Mouse (Mus musculus): ENCODE data around the gene Ptrh2. TPM values are rescaled to one million over a fixed set of nuclear protein-coding genes. Genes with fewer than 3 reads are reported as not detected.
A peak's percentile ranks its signal among the peaks of the same experiment; 100 is the strongest.

Ptrh2 gene
- total RNA-seq, 1 experiment, result 16.6 TPM

DNA sequence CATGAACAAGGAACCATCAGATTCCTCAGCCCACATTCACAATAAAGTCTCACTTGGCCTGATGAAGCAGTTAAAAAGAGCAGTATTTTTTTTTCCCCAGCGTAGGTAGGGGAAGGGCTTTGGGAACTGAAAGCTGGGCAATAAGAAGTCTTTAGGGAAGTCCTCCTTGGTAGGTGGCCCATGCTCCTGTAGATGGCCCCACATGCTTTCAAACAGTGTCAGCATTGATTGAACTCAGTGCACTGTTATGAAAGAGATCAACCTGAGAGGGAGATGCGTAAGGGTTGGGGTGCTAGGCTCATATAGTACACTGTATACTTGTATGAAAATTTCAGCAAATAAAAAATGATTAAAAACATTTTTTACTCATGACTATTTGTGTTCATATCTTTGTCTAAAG, 8.2 kb downstream of the Ptrh2 start:
- Histone ChIP-seq H3K9ac (ENCODE audit: insufficient read depth, low read depth, low read length, poor library complexity, severe bottlenecking) (no peak overlapping the region), H3K4me3 (ENCODE audit: insufficient read depth in 1 of 2, low read depth in 1 of 2, low read length in 2 of 2, poor library complexity in 1 of 2, severe bottlenecking in 1 of 2) (no peak overlapping the region), H3K4me1 (ENCODE audit: control insufficient read depth in 2 of 2, insufficient read depth in 2 of 2, low read length in 2 of 2, poor library complexity in 1 of 2) (no peaks in the 10 kb centered on the region), H3K27ac (ENCODE audit: insufficient read depth, low read depth, low read length, poor library complexity, severe bottlenecking) (no peak overlapping the region), H3K9me3 (ENCODE audit: control insufficient read depth, insufficient read depth, low read depth, low read length) (no peaks in the 10 kb centered on the region), H3K36me3 (ENCODE audit: control insufficient read depth, insufficient read depth, low read length, poor library complexity, severe bottlenecking) (peaks cover 13% of the 10 kb centered on the region)
- TF ChIP-seq HCFC1 (IDR thresholded peaks at IDR 0.05; ENCODE audit: borderline replicate concordance, insufficient read depth, low read length), result no peak
- TF ChIP-seq ZNF384 (IDR thresholded peaks at IDR 0.05; ENCODE audit: low read depth, low read length), result no peak
- TF ChIP-seq ZC3H11A (IDR thresholded peaks at IDR 0.05; ENCODE audit: borderline replicate concordance, low read depth, low read length), result no peak
- no peak for TF ChIP-seq MAFK (IDR thresholded peaks at IDR 0.05; ENCODE audit: insufficient read depth, low read depth, low read length)
- TF ChIP-seq CHD2 (IDR thresholded peaks at IDR 0.05; ENCODE audit: low read depth, low read length), result no peak
- in situ Hi-C loops (cut with MboI; ENCODE audit: low sequenced_read_pairs in 2 of 2, unreplicated experiment in 2 of 2), result no loop called here
- no peak for DNase-seq (ENCODE audit: low read depth, low spot score)

DNA sequence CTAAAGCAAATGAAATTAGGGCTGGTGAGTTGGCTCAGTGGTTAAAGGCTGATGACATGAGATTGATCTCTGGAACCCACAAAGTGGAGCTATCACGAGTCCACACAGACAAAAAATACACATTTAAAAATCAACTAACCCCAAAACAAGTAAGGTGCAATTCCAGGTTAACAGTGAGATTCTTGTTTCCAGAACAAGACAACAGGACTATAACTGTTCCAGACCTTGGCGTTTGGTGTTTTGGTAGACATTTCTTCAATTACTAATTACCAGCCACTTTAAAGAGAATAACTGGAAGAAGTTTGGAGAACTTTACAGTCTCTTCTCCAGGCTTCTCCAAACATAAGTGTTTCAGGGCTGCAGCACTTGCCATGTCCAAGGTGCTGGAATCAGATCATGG, 8.8 kb downstream of the Ptrh2 start:
- no peaks in the 10 kb centered on the region for H3K4me1 ChIP-seq (ENCODE audit: control insufficient read depth in 2 of 2, insufficient read depth in 2 of 2, low read length in 2 of 2, poor library complexity in 1 of 2)
- DNase-seq (ENCODE audit: low read depth, low spot score), result no peak
- no peak overlapping the region for H3K9ac ChIP-seq (ENCODE audit: insufficient read depth, low read depth, low read length, poor library complexity, severe bottlenecking)
- H3K9me3 ChIP-seq (ENCODE audit: control insufficient read depth, insufficient read depth, low read depth, low read length), result no peaks in the 10 kb centered on the region
- no peak overlapping the region for H3K4me3 ChIP-seq (ENCODE audit: insufficient read depth in 1 of 2, low read depth in 1 of 2, low read length in 2 of 2, poor library complexity in 1 of 2, severe bottlenecking in 1 of 2)
- in situ Hi-C loops (cut with MboI; ENCODE audit: low sequenced_read_pairs in 2 of 2, unreplicated experiment in 2 of 2), result no loop called here
- H3K36me3 ChIP-seq (ENCODE audit: control insufficient read depth, insufficient read depth, low read length, poor library complexity, severe bottlenecking), result peaks cover 10% of the 10 kb centered on the region
- TF ChIP-seq ZC3H11A (IDR thresholded peaks at IDR 0.05; ENCODE audit: borderline replicate concordance, low read depth, low read length) (no peak), MAFK (IDR thresholded peaks at IDR 0.05; ENCODE audit: insufficient read depth, low read depth, low read length) (no peak), ZNF384 (IDR thresholded peaks at IDR 0.05; ENCODE audit: low read depth, low read length) (no peak), HCFC1 (IDR thresholded peaks at IDR 0.05; ENCODE audit: borderline replicate concordance, insufficient read depth, low read length) (no peak), CHD2 (IDR thresholded peaks at IDR 0.05; ENCODE audit: low read depth, low read length) (no peak)
- no peak overlapping the region for H3K27ac ChIP-seq (ENCODE audit: insufficient read depth, low read depth, low read length, poor library complexity, severe bottlenecking)

DNA sequence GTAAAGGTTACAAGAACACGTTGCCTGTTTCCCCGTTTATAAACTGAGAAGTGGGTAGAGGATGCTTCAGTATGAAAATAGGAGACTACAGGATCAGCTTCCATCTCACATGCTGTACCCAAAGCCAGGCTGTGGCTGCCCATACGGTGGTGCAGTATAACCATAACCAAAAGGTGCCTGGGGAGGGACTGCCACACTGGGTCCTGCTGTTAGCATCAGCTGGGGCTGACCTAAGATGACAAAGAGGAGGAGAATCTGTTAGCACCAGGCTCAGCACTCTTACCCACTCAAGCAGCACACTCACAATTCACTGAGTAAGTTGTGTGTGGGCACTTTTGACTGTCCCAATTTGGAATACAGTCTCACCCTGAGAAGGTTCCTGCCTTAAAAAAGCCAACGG, 11.7 kb downstream of the Ptrh2 start:
- Histone ChIP-seq H3K4me1 (ENCODE audit: control insufficient read depth in 2 of 2, insufficient read depth in 2 of 2, low read length in 2 of 2, poor library complexity in 1 of 2) (peaks cover 0 to 4% of the 10 kb centered on the region in 2 experiments; a peak in 1 of 4 replicates), H3K36me3 (ENCODE audit: control insufficient read depth, insufficient read depth, low read length, poor library complexity, severe bottlenecking) (peaks cover 10% of the 10 kb centered on the region)

DNA sequence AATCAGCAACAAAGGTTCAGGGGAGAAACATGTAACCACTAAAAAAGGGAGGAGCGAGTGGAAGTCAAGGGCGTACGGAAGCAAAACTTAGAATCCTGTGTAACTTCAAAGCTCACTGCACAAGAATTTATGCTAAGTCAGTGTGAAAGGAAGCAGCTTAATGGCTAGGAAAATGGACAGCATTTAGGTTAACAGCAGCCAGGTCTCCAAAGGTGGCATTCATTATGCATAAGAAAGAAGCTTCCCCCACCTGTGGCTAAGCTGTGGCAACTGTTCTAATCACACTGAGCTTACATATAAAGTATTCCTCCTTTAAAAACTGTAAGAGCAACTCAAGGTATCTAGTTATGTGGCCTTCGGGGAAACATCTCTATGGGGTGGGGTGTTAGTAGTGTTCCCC, 17.4 kb downstream of the Ptrh2 start:
- Histone ChIP-seq H3K36me3 (ENCODE audit: control insufficient read depth, insufficient read depth, low read length, poor library complexity, severe bottlenecking) (peaks cover 17% of the 10 kb centered on the region), H3K4me1 (ENCODE audit: control insufficient read depth in 2 of 2, insufficient read depth in 2 of 2, low read length in 2 of 2, poor library complexity in 1 of 2) (peaks cover 0 to 4% of the 10 kb centered on the region in 2 experiments; a peak in 1 of 4 replicates), H3K9ac (ENCODE audit: insufficient read depth, low read depth, low read length, poor library complexity, severe bottlenecking) (no peak overlapping the region), H3K4me3 (ENCODE audit: insufficient read depth in 1 of 2, low read depth in 1 of 2, low read length in 2 of 2, poor library complexity in 1 of 2, severe bottlenecking in 1 of 2) (no peak overlapping the region), H3K27ac (ENCODE audit: insufficient read depth, low read depth, low read length, poor library complexity, severe bottlenecking) (no peak overlapping the region), H3K9me3 (ENCODE audit: control insufficient read depth, insufficient read depth, low read depth, low read length) (no peaks in the 10 kb centered on the region)
- in situ Hi-C loops (cut with MboI; ENCODE audit: low sequenced_read_pairs in 2 of 2, unreplicated experiment in 2 of 2), result no loop called here
- DNase-seq (ENCODE audit: low read depth, low spot score), result peak; percentile 39
- TF ChIP-seq MAFK (IDR thresholded peaks at IDR 0.05; ENCODE audit: insufficient read depth, low read depth, low read length) (no peak), ZNF384 (IDR thresholded peaks at IDR 0.05; ENCODE audit: low read depth, low read length) (no peak), ZC3H11A (IDR thresholded peaks at IDR 0.05; ENCODE audit: borderline replicate concordance, low read depth, low read length) (no peak), HCFC1 (IDR thresholded peaks at IDR 0.05; ENCODE audit: borderline replicate concordance, insufficient read depth, low read length) (no peak), CHD2 (IDR thresholded peaks at IDR 0.05; ENCODE audit: low read depth, low read length) (no peak)

More for the DNA sequence above, 11.7 kb downstream of the Ptrh2 start:
- in situ Hi-C loops (cut with MboI; ENCODE audit: low sequenced_read_pairs in 2 of 2, unreplicated experiment in 2 of 2), result no loop called here
- TF ChIP-seq MAFK (IDR thresholded peaks at IDR 0.05; ENCODE audit: insufficient read depth, low read depth, low read length), result no peak
- TF ChIP-seq ZNF384 (IDR thresholded peaks at IDR 0.05; ENCODE audit: low read depth, low read length), result no peak
- TF ChIP-seq HCFC1 (IDR thresholded peaks at IDR 0.05; ENCODE audit: borderline replicate concordance, insufficient read depth, low read length), result no peak
- TF ChIP-seq CHD2 (IDR thresholded peaks at IDR 0.05; ENCODE audit: low read depth, low read length), result no peak
- no peak overlapping the region for H3K9ac ChIP-seq (ENCODE audit: insufficient read depth, low read depth, low read length, poor library complexity, severe bottlenecking)
- no peak for DNase-seq (ENCODE audit: low read depth, low spot score)
- no peak overlapping the region for H3K27ac ChIP-seq (ENCODE audit: insufficient read depth, low read depth, low read length, poor library complexity, severe bottlenecking)
- H3K9me3 ChIP-seq (ENCODE audit: control insufficient read depth, insufficient read depth, low read depth, low read length), result no peaks in the 10 kb centered on the region
- no peak overlapping the region for H3K4me3 ChIP-seq (ENCODE audit: insufficient read depth in 1 of 2, low read depth in 1 of 2, low read length in 2 of 2, poor library complexity in 1 of 2, severe bottlenecking in 1 of 2)

DNA sequence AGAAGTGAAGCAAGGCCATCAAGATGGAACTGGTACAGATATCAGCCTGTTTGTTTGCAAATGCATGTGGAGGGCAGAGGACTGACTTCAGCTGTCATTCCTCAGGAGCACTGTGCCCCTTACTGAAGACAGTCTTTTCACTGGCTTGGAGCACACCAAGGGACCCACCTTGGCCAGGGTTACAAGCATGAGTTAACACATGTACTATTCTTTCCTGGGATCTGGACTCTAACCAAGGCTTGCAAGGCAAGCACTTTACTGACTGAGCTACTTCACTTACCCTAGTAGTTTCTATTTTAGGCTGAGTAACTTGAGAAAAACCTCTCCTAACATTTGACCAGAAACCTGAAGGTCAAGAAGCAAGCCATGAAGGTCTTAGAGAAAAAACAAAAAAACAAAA, 30.8 kb downstream of the Ptrh2 start:
- no peak overlapping the region for H3K27ac ChIP-seq (ENCODE audit: insufficient read depth, low read depth, low read length, poor library complexity, severe bottlenecking)
- in situ Hi-C loops (cut with MboI; ENCODE audit: low sequenced_read_pairs in 2 of 2, unreplicated experiment in 2 of 2), result no loop called here
- no peak for DNase-seq (ENCODE audit: low read depth, low spot score)
- H3K4me3 ChIP-seq (ENCODE audit: insufficient read depth in 1 of 2, low read depth in 1 of 2, low read length in 2 of 2, poor library complexity in 1 of 2, severe bottlenecking in 1 of 2), result no peak overlapping the region
- H3K9ac ChIP-seq (ENCODE audit: insufficient read depth, low read depth, low read length, poor library complexity, severe bottlenecking), result no peak overlapping the region
- TF ChIP-seq MAFK (IDR thresholded peaks at IDR 0.05; ENCODE audit: insufficient read depth, low read depth, low read length), result no peak
- TF ChIP-seq ZC3H11A (IDR thresholded peaks at IDR 0.05; ENCODE audit: borderline replicate concordance, low read depth, low read length), result no peak
- TF ChIP-seq CHD2 (IDR thresholded peaks at IDR 0.05; ENCODE audit: low read depth, low read length), result no peak
- TF ChIP-seq ZNF384 (IDR thresholded peaks at IDR 0.05; ENCODE audit: low read depth, low read length), result no peak
- no peaks in the 10 kb centered on the region for H3K4me1 ChIP-seq (ENCODE audit: control insufficient read depth in 2 of 2, insufficient read depth in 2 of 2, low read length in 2 of 2, poor library complexity in 1 of 2)
- peaks cover 11% of the 10 kb centered on the region for H3K36me3 ChIP-seq (ENCODE audit: control insufficient read depth, insufficient read depth, low read length, poor library complexity, severe bottlenecking)
- no peaks in the 10 kb centered on the region for H3K9me3 ChIP-seq (ENCODE audit: control insufficient read depth, insufficient read depth, low read depth, low read length)

Data from ES-E14 (cell line).